Mouse (Mus musculus) hindbrain, postnatal 0 days (tissue): Measurements from ENCODE around the gene Mrpl48. TPM values are rescaled to one million over a fixed set of nuclear protein-coding genes. Genes with fewer than 3 reads are reported as not detected.

Experiments used
- ATAC-seq: fragments of 200-750 bp; cut with Nextera tagmentation; 2 replicates; pipeline ENCODE4 v1.8.0; 2017; ENCODE audit warnings: mild to moderate bottlenecking, moderate TSS enrichment, moderate library complexity
- DNase-seq: peaks from one replicate; pipeline ENCODE4 v3.0.0-alpha.2; 2015; ENCODE audit warnings: low spot score
- H3K27ac ChIP-seq: fragments of 300-500 bp; sonication (generic); 2 replicates; pipeline ENCODE4 v1.5.1; 2014; ENCODE audit warnings: mild to moderate bottlenecking
- H3K27me3 ChIP-seq: fragments of 300-500 bp; sonication (generic); 2 replicates; pipeline ENCODE4 v1.6.1; 2014; ENCODE audit warnings: low read length, mixed read lengths; ENCODE audit not compliant: insufficient read depth
- H3K36me3 ChIP-seq: fragments of 300-500 bp; sonication (generic); 2 replicates; pipeline ENCODE4 v1.6.1; 2014; ENCODE audit warnings: low read length, mixed read lengths; ENCODE audit not compliant: insufficient read depth
- H3K4me1 ChIP-seq: fragments of 300-500 bp; sonication (generic); 2 replicates; pipeline ENCODE4 v1.6.1; 2014; ENCODE audit warnings: antibody characterized with exemption, low read length, mixed read lengths; ENCODE audit not compliant: insufficient read depth
- H3K4me2 ChIP-seq: fragments of 300-500 bp; sonication (generic); 2 replicates; pipeline ENCODE4 v1.6.1; 2014; ENCODE audit warnings: low read depth, mild to moderate bottlenecking, low read length, moderate library complexity, mixed read lengths
- H3K4me3 ChIP-seq: fragments of 300-500 bp; sonication (generic); 2 replicates; pipeline ENCODE4 v1.5.1; 2014; ENCODE audit warnings: low read length
- H3K9ac ChIP-seq: fragments of 300-500 bp; sonication (generic); replicated peaks from 2 replicates; pipeline ENCODE4 v1.6.1; 2014; ENCODE audit warnings: mild to moderate bottlenecking, low read length, moderate library complexity, mixed read lengths
- H3K9me3 ChIP-seq: fragments of 300-500 bp; sonication (generic); 2 replicates; pipeline ENCODE4 v1.6.1; 2016; ENCODE audit warnings: low read length, mixed read lengths
- CTCF ChIP-seq: IDR thresholded peaks from 2 replicates; pipeline ENCODE4 v1.5.1; 2016; ENCODE audit warnings: antibody characterized with exemption, control low read depth, low read depth
- WGBS: fragments of 180-500 bp; shearing (Covaris S2); extraction: QIAGEN DNeasy Blood & Tissue Kit; methylation state at CpG from one replicate; pipeline ENCODE4 v1.1.7; 2014; 5-methylcytosine and 5-hydroxymethylcytosine counted together
- polyA plus RNA-seq: library from polyadenylated mRNA; unstranded; fragments of >200 nt; fragmentation: Nextera tagmentation; extraction: Ambion mirVana; gene quantifications from 2 replicates; pipeline ENCODE4 v1.2.1, GENCODE M21; 2015
- total RNA-seq: library from RNA; depleted of rRNA; stranded (reverse); fragments of >200 nt; gene quantifications from 2 replicates; pipeline ENCODE4 v1.2.3, GENCODE M21; 2014

The Mrpl48 gene
- total and polyA plus RNA-seq, 2 experiments from 2014 or later: 29.8 to 97.5 TPM

- no peak overlapping the region for H3K4me3 ChIP-seq
- no peak overlapping the region for H3K27ac ChIP-seq
- DNase-seq: no peak
- H3K9me3 ChIP-seq: no peaks in the 10 kb centered on the region
- H3K4me1 ChIP-seq: no peaks in the 10 kb centered on the region
- no peak for TF ChIP-seq CTCF
- ATAC-seq: no peak
- 78% methylated on average over 4 of the region's 4 CpGs for WGBS
- H3K36me3 ChIP-seq: no peaks in the 10 kb centered on the region
- no peaks in the 10 kb centered on the region for H3K27me3 ChIP-seq
- H3K9ac ChIP-seq: no peak overlapping the region
- no peak overlapping the region for H3K4me2 ChIP-seq
These were observed 101.6 kb downstream of the Mrpl48 start for GRCm38 (mm10) chr7:100506494-100506893.

GRCm38 (mm10) chr7:100504740-100505487 lies 103.2 kb downstream of the Mrpl48 start:
- TF ChIP-seq CTCF: no peak
- H3K36me3 ChIP-seq: no peaks in the 10 kb centered on the region
- WGBS: 87% methylated on average over 13 of the region's 13 CpGs
- H3K4me2 ChIP-seq: no peak overlapping the region
- no peaks in the 10 kb centered on the region for H3K4me1 ChIP-seq
- H3K9ac ChIP-seq: no peak overlapping the region
- H3K27ac ChIP-seq: no peak overlapping the region
- no peaks in the 10 kb centered on the region for H3K27me3 ChIP-seq
- H3K4me3 ChIP-seq: no peak overlapping the region
- no peak for DNase-seq
- ATAC-seq: no peak
- no peaks in the 10 kb centered on the region for H3K9me3 ChIP-seq

DNA sequence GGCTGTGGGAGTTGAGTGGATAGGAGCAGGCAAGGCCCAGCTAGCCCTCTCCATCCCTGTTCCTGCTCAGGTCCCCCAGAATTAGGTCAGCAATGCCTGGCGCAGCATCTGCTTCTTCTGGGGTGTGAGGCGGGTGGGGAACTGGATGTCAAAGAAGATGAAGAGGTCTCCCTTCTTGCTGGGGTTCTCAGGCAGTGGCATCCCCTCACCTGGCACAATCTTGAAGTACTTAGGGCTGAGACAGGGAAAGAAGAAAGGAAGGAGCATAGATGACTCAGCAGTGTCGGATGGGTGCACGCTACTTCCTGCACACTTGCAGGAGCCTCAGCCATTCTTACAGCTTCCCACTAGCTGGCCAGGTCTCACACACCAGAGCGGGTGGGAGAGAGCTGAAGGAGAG lies 105.0 kb downstream of the Mrpl48 start:
- WGBS: 87% methylated on average over 5 of the region's 5 CpGs

DNA sequence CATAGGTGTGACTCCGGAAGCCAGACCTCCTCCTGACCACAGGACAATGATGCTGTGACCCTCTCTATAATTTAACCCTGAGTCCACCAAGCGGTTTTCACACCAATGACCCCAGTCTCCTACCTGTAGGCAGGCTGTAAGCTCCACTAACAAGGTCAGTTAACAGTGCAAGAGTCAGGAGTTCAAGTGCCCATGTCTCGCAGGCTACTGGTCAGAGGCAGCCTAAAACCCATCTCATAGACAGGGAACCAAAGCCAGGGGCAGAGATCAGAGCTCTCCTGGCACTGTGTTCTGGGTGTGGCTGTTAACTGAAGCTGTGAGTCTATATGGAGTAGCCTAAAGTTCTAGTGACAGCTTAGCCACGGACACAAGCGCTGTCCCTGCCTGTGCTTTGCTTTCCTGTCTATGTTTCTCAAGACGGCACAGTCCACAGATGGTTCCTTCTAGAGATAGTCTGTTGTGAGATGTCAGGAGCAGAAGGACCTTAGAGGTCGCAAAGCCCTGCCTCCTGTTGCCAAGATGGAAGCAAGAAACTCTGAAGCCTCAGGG lies 105.7 kb downstream of the Mrpl48 start:
- Histone ChIP-seq H3K27ac (no peak overlapping the region), H3K9me3 (no peaks in the 10 kb centered on the region), H3K27me3 (no peaks in the 10 kb centered on the region), H3K4me1 (no peaks in the 10 kb centered on the region), H3K4me3 (no peak overlapping the region), H3K9ac (no peak overlapping the region), H3K4me2 (no peak overlapping the region), H3K36me3 (no peaks in the 10 kb centered on the region)
- WGBS: 79% methylated on average over 7 of the region's 7 CpGs
- DNase-seq (no peak), ATAC-seq (no peak)
- TF ChIP-seq CTCF: no peak

More for the DNA sequence above, 105.0 kb downstream of the Mrpl48 start:
- Histone ChIP-seq H3K4me1 (no peaks in the 10 kb centered on the region), H3K9me3 (no peaks in the 10 kb centered on the region), H3K36me3 (no peaks in the 10 kb centered on the region), H3K27ac (no peak overlapping the region), H3K9ac (no peak overlapping the region), H3K4me3 (no peak overlapping the region), H3K4me2 (no peak overlapping the region), H3K27me3 (no peaks in the 10 kb centered on the region)
- no peak for DNase-seq
- TF ChIP-seq CTCF: no peak
- ATAC-seq: no peak

GRCm38 (mm10) chr7:100501844-100502373 lies 106.2 kb downstream of the Mrpl48 start:
- H3K4me3 ChIP-seq: no peak overlapping the region
- 65% methylated on average over 2 of the region's 2 CpGs for WGBS
- no peaks in the 10 kb centered on the region for H3K9me3 ChIP-seq
- H3K27ac ChIP-seq: no peak overlapping the region
- no peaks in the 10 kb centered on the region for H3K36me3 ChIP-seq
- no peaks in the 10 kb centered on the region for H3K4me1 ChIP-seq
- no peak for TF ChIP-seq CTCF
- ATAC-seq (no peak), DNase-seq (no peak)
- H3K9ac ChIP-seq: no peak overlapping the region
- no peak overlapping the region for H3K4me2 ChIP-seq
- H3K27me3 ChIP-seq: no peaks in the 10 kb centered on the region

GRCm38 (mm10) chr7:100501027-100501843 lies 106.9 kb downstream of the Mrpl48 start:
- DNase-seq (no peak), ATAC-seq (no peak)
- Histone ChIP-seq H3K4me1 (no peaks in the 10 kb centered on the region), H3K4me3 (no peak overlapping the region), H3K27me3 (no peaks in the 10 kb centered on the region), H3K27ac (no peak overlapping the region), H3K36me3 (no peaks in the 10 kb centered on the region), H3K4me2 (no peak overlapping the region), H3K9me3 (no peaks in the 10 kb centered on the region), H3K9ac (no peak overlapping the region)
- TF ChIP-seq CTCF: no peak
- WGBS: 65% methylated on average over 6 of the region's 6 CpGs
